Mouse (Mus musculus): ENCODE results near the gene Tada2a. TPM values are rescaled to one million over a fixed set of nuclear protein-coding genes. Genes with fewer than 3 reads are reported as not detected.
A peak's percentile ranks its signal among the peaks of the same experiment; 100 is the strongest.

The Tada2a gene
- total and polyA plus RNA-seq, 3 experiments: 4.6 to 6.4 (median 6.2) TPM

- H3K27me3 ChIP-seq (ENCODE audit: control insufficient read depth, insufficient read depth, low read length): no peaks in the 10 kb centered on the region
- no peak for DNase-seq
- no peak for TF ChIP-seq POLR2A (IDR thresholded peaks at IDR 0.05; ENCODE audit: insufficient read depth, low read depth, low read length)
- TF ChIP-seq CTCF (IDR thresholded peaks at IDR 0.05): no peak
- no peak for TF ChIP-seq EP300 (IDR thresholded peaks at IDR 0.05; ENCODE audit: insufficient read depth, low read depth, low read length)
- intact Hi-C loops (cut with DNase I): no loop called here
- no peaks in the 10 kb centered on the region for H3K36me3 ChIP-seq (ENCODE audit: control insufficient read depth, insufficient read depth, low read length)
- WGBS: 65% methylated on average over 4 of the region's 4 CpGs
- no peak overlapping the region for H3K4me3 ChIP-seq
- no peaks in the 10 kb centered on the region for H3K4me1 ChIP-seq (ENCODE audit: control insufficient read depth, insufficient read depth, low read length)
- no peak overlapping the region for H3K27ac ChIP-seq
- no peak overlapping the region for H3K9ac ChIP-seq (ENCODE audit: low read depth, low read length)
- H3K79me2 ChIP-seq (replicated peaks; ENCODE audit: control insufficient read depth, insufficient read depth, low read length): no peaks in the 10 kb centered on the region
Measured at GRCm38 (mm10) chr11:84164561-84164960, 35.2 kb upstream of the Tada2a start.

GRCm38 (mm10) chr11:84164123-84164522, 34.7 kb upstream of the Tada2a start:
- WGBS: 83% methylated on average over 6 of the region's 6 CpGs
- H3K27me3 ChIP-seq (ENCODE audit: control insufficient read depth, insufficient read depth, low read length): no peaks in the 10 kb centered on the region
- H3K27ac ChIP-seq: no peak overlapping the region
- H3K9ac ChIP-seq (ENCODE audit: low read depth, low read length): no peak overlapping the region
- TF ChIP-seq POLR2A (IDR thresholded peaks at IDR 0.05; ENCODE audit: insufficient read depth, low read depth, low read length): no peak
- no peak for TF ChIP-seq EP300 (IDR thresholded peaks at IDR 0.05; ENCODE audit: insufficient read depth, low read depth, low read length)
- no peak for TF ChIP-seq CTCF (IDR thresholded peaks at IDR 0.05)
- H3K36me3 ChIP-seq (ENCODE audit: control insufficient read depth, insufficient read depth, low read length): no peaks in the 10 kb centered on the region
- DNase-seq: no peak
- H3K79me2 ChIP-seq (replicated peaks; ENCODE audit: control insufficient read depth, insufficient read depth, low read length): no peaks in the 10 kb centered on the region
- no peak overlapping the region for H3K4me3 ChIP-seq
- no peaks in the 10 kb centered on the region for H3K4me1 ChIP-seq (ENCODE audit: control insufficient read depth, insufficient read depth, low read length)
- intact Hi-C loops (cut with DNase I): no loop called here

DNA sequence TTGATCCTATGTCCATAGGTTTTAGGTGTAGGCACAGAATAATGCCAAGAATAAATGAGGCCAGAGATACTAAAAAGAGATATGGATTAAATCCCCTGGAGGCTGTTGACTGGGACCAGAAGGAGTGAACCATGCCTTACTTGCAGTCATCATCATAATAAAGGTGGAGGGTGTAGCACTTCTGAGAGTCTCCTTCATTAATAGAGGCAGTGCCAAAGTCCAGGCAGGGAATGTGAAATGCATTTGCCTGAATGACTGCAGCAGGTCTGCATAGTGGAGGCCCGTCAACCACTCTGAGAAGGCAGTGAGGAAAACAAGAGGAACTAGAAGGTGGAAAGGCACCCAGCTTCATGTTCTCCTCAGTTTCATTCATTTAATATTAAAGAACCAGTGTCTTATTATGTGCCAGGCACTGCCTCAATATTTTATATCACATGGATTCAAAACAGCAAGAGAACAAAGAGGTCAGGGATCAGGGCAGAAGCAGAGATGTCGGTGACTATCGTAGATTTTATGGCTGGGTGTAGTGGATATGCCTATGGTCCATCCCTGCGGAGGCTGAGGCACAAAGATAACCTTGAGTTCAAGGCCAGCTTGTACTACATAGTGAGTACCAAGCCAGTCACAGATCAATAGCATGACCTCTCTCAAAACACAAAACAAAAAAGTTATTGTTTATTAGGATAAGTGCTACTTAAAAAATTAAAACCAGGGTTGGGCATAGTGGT, 27.3 kb upstream of the Tada2a start:
- no peak overlapping the region for H3K27ac ChIP-seq
- intact Hi-C loops (cut with DNase I): no loop called here
- no peak overlapping the region for H3K9ac ChIP-seq (ENCODE audit: low read depth, low read length)
- no peaks in the 10 kb centered on the region for H3K79me2 ChIP-seq (replicated peaks; ENCODE audit: control insufficient read depth, insufficient read depth, low read length)
- no peaks in the 10 kb centered on the region for H3K4me1 ChIP-seq (ENCODE audit: control insufficient read depth, insufficient read depth, low read length)
- DNase-seq: no peak
- TF ChIP-seq CTCF (IDR thresholded peaks at IDR 0.05) (no peak), EP300 (IDR thresholded peaks at IDR 0.05; ENCODE audit: insufficient read depth, low read depth, low read length) (no peak), POLR2A (IDR thresholded peaks at IDR 0.05; ENCODE audit: insufficient read depth, low read depth, low read length) (no peak)
- no peaks in the 10 kb centered on the region for H3K27me3 ChIP-seq (ENCODE audit: control insufficient read depth, insufficient read depth, low read length)
- no peak overlapping the region for H3K4me3 ChIP-seq
- no peaks in the 10 kb centered on the region for H3K36me3 ChIP-seq (ENCODE audit: control insufficient read depth, insufficient read depth, low read length)
- WGBS: 89% methylated on average over 4 of the region's 4 CpGs

DNA sequence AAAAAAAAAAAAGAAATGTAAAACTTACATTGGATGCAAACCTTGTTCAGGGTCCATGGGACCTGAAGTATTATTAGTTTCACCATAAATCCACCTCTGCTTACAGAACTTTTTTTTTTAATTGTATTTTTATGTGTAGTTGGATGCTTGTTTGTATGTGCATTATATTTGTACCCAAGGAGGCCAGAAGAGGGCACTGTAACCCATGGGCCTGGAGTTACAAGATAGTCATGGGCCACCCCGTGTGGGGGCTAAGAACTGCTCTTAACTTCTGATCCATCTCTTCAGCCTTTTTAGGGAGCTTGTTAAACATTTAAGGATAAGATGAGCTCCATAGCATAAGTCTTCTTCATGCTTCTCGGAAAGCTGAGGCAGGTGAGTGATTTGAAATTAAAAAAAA, 21.5 kb upstream of the Tada2a start:
- H3K4me1 ChIP-seq (ENCODE audit: control insufficient read depth, insufficient read depth, low read length): no peaks in the 10 kb centered on the region
- H3K79me2 ChIP-seq (replicated peaks; ENCODE audit: control insufficient read depth, insufficient read depth, low read length): no peaks in the 10 kb centered on the region
- TF ChIP-seq POLR2A (IDR thresholded peaks at IDR 0.05; ENCODE audit: insufficient read depth, low read depth, low read length): no peak
- peak; percentile 38 for TF ChIP-seq CTCF (IDR thresholded peaks at IDR 0.05)
- H3K9ac ChIP-seq (ENCODE audit: low read depth, low read length): no peak overlapping the region
- no peak overlapping the region for H3K27ac ChIP-seq
- WGBS: 59% methylated on average over 2 of the region's 2 CpGs
- intact Hi-C loops (cut with DNase I): no loop called here
- no peak for DNase-seq
- H3K36me3 ChIP-seq (ENCODE audit: control insufficient read depth, insufficient read depth, low read length): no peaks in the 10 kb centered on the region
- H3K27me3 ChIP-seq (ENCODE audit: control insufficient read depth, insufficient read depth, low read length): no peaks in the 10 kb centered on the region
- H3K4me3 ChIP-seq: no peak overlapping the region

DNA sequence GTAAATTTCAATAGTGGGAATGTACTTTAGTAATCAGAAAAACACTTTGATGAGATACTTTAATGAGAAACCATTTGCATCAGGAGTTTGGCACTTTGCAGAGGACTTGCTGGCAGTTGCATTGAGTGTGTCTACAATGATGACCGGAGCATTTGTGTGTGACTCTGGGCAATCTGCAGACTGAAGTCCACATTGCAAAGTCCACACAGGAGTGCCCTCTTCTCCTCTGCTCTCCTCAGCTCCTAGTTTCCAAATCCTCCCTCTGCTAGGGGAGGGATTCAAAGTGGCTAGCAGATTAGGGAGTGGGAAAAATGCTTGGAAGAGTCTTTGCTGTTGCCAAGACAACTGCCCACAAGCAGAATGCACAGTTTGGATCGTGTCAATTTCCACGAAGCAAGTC, 16.7 kb upstream of the Tada2a start:
- Histone ChIP-seq H3K36me3 (ENCODE audit: control insufficient read depth, insufficient read depth, low read length) (no peaks in the 10 kb centered on the region), H3K4me1 (ENCODE audit: control insufficient read depth, insufficient read depth, low read length) (no peaks in the 10 kb centered on the region), H3K27me3 (ENCODE audit: control insufficient read depth, insufficient read depth, low read length) (no peaks in the 10 kb centered on the region), H3K4me3 (no peak overlapping the region), H3K27ac (no peak overlapping the region), H3K9ac (ENCODE audit: low read depth, low read length) (no peak overlapping the region), H3K79me2 (replicated peaks; ENCODE audit: control insufficient read depth, insufficient read depth, low read length) (no peaks in the 10 kb centered on the region)
- no peak for TF ChIP-seq POLR2A (IDR thresholded peaks at IDR 0.05; ENCODE audit: insufficient read depth, low read depth, low read length)
- TF ChIP-seq CTCF (IDR thresholded peaks at IDR 0.05): no peak
- WGBS: 69% methylated on average over 3 of the region's 3 CpGs
- no peak for DNase-seq
- intact Hi-C loops (cut with DNase I): no loop called here

- H3K27me3 ChIP-seq (ENCODE audit: control insufficient read depth, insufficient read depth, low read length): no peaks in the 10 kb centered on the region
- no peaks in the 10 kb centered on the region for H3K79me2 ChIP-seq (replicated peaks; ENCODE audit: control insufficient read depth, insufficient read depth, low read length)
- DNase-seq: no peak
- no peak overlapping the region for H3K4me3 ChIP-seq
- no peak overlapping the region for H3K27ac ChIP-seq
- 66% methylated on average over 10 of the region's 10 CpGs for WGBS
- TF ChIP-seq CTCF (IDR thresholded peaks at IDR 0.05): no peak
- no peak for TF ChIP-seq EP300 (IDR thresholded peaks at IDR 0.05; ENCODE audit: insufficient read depth, low read depth, low read length)
- TF ChIP-seq POLR2A (IDR thresholded peaks at IDR 0.05; ENCODE audit: insufficient read depth, low read depth, low read length): no peak
- H3K36me3 ChIP-seq (ENCODE audit: control insufficient read depth, insufficient read depth, low read length): no peaks in the 10 kb centered on the region
- no peaks in the 10 kb centered on the region for H3K4me1 ChIP-seq (ENCODE audit: control insufficient read depth, insufficient read depth, low read length)
- intact Hi-C loops (cut with DNase I): no loop called here
- H3K9ac ChIP-seq (ENCODE audit: low read depth, low read length): no peak overlapping the region
Measured at GRCm38 (mm10) chr11:84145201-84145798, 15.9 kb upstream of the Tada2a start.
